Mouse (Mus musculus) liver, postnatal 0 days (tissue): ENCODE results near the gene Clps. TPM values are rescaled to one million over a fixed set of nuclear protein-coding genes. Genes with fewer than 3 reads are reported as not detected.

ENCODE experiments used
- ATAC-seq: fragments of 200-750 bp; cut with Nextera tagmentation; 2 replicates; pipeline ENCODE4 v1.8.0; 2017; ENCODE audit warnings: mild to moderate bottlenecking, moderate library complexity
- DNase-seq: peaks from one replicate; pipeline ENCODE4 v3.0.0-alpha.2; 2016
- H3K27ac ChIP-seq: fragments of 300-500 bp; sonication (generic); 2 replicates; pipeline ENCODE4 v1.5.1; 2014; ENCODE audit warnings: antibody characterized with exemption, moderate library complexity, mild to moderate bottlenecking, low read depth
- H3K27me3 ChIP-seq: fragments of 300-500 bp; sonication (generic); 2 replicates; pipeline ENCODE4 v1.6.1; 2014; ENCODE audit warnings: low read length, control low read depth, mixed read lengths; ENCODE audit not compliant: insufficient read depth
- H3K36me3 ChIP-seq: fragments of 300-500 bp; sonication (generic); replicated peaks from 2 replicates; pipeline ENCODE4 v1.6.1; 2014; ENCODE audit warnings: mild to moderate bottlenecking, control low read depth, low read length, moderate library complexity, mixed read lengths; ENCODE audit not compliant: insufficient read depth
- H3K4me1 ChIP-seq: fragments of 300-500 bp; sonication (generic); 2 replicates; pipeline ENCODE4 v1.6.1; 2014; ENCODE audit warnings: antibody characterized with exemption, mild to moderate bottlenecking, control low read depth; ENCODE audit not compliant: insufficient read depth
- H3K4me2 ChIP-seq: fragments of 300-500 bp; sonication (generic); 2 replicates; pipeline ENCODE4 v1.6.1; 2014; ENCODE audit warnings: low read depth, mild to moderate bottlenecking, low read length, moderate library complexity, mixed read lengths
- H3K4me3 ChIP-seq: fragments of 300-500 bp; sonication (generic); 2 replicates; pipeline ENCODE4 v1.5.1; 2014; ENCODE audit warnings: low read depth, low read length
- H3K9ac ChIP-seq: fragments of 300-500 bp; sonication (generic); replicated peaks from 2 replicates; pipeline ENCODE4 v1.6.1; 2014; ENCODE audit warnings: mild to moderate bottlenecking, moderate library complexity
- H3K9me3 ChIP-seq: fragments of 300-500 bp; sonication (generic); 2 replicates; pipeline ENCODE4 v1.6.1; 2016; ENCODE audit warnings: mild to moderate bottlenecking, control low read depth, low read length, mixed read lengths
- CTCF ChIP-seq: sonication (generic); IDR thresholded peaks from 2 replicates; pipeline ENCODE4 v1.5.1; 2016; ENCODE audit warnings: antibody characterized with exemption, low read depth
- EP300 ChIP-seq: IDR thresholded peaks from 2 replicates; pipeline ENCODE4 v1.6.1; 2016; ENCODE audit warnings: antibody characterized with exemption, low read depth, mild to moderate bottlenecking
- WGBS: fragments of 180-500 bp; shearing (Covaris S2); extraction: QIAGEN DNeasy Blood & Tissue Kit; methylation state at CpG from one replicate; pipeline ENCODE4 v1.1.7; 2014; ENCODE audit not compliant: insufficient replicate concordance; 5-methylcytosine and 5-hydroxymethylcytosine counted together
- polyA plus RNA-seq: library from polyadenylated mRNA; unstranded; fragments of >200 nt; fragmentation: Nextera tagmentation; extraction: Ambion mirVana; gene quantifications from 2 replicates; pipeline ENCODE4 v1.2.1, GENCODE M21; 2015

Gene Clps
- polyA plus RNA-seq, 1 experiment from 2014 or later: 1.2 TPM

DNA sequence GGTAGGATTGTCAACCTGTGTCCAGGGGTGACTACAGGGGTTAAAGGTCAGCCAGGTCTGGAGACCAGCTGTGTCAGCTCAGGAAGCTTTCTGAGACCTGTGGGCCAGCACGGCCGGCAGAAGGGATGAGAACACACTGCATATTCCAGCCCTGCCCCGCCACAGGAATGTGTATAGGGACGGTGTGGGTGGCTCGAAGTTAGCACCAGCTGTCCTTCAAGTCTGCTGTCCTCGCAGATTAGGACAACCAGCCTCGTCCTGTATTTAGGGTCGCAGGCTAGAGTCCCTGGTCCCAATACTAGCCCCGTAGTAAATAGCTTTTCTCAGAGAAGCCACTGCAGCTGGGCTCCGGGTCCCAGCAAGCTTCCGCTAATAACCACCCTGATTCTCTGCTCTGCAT, 12.0 kb downstream of the Clps start:
- Histone ChIP-seq H3K4me2 (no peak overlapping the region), H3K27me3 (no peaks in the 10 kb centered on the region), H3K27ac (no peak overlapping the region), H3K9ac (no peak overlapping the region), H3K4me3 (no peak overlapping the region), H3K4me1 (no peaks in the 10 kb centered on the region), H3K9me3 (no peaks in the 10 kb centered on the region), H3K36me3 (no peaks in the 10 kb centered on the region)
- DNase-seq (no peak), ATAC-seq (no peak)
- no peak for TF ChIP-seq EP300
- no peak for TF ChIP-seq CTCF
- WGBS: 70% methylated on average over 11 of the region's 11 CpGs

DNA sequence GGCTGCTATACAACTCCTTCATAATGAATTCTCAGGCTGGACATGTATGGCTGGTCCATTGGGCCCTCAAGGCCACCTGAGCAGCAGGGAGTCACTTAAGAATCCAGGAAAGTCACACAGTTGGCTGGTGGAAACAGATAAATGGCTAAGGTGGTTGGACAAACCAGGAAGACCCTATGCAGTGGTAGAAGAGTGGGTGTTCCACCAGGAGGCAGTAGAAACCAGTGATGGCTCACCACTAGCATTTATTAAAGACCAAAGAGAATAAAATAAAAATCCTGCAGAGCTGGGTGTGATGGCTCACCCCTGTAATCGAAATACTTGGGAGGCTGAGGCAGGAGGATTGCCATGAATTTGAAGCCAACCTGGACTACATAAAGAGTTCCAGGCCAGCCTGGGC, 13.6 kb downstream of the Clps start:
- H3K4me2 ChIP-seq: no peak overlapping the region
- H3K9ac ChIP-seq: no peak overlapping the region
- no peak for TF ChIP-seq EP300
- no peak for TF ChIP-seq CTCF
- H3K4me1 ChIP-seq: no peaks in the 10 kb centered on the region
- no peak overlapping the region for H3K27ac ChIP-seq
- DNase-seq: no peak
- no peak for ATAC-seq
- 75% methylated on average over 1 of the region's 1 CpGs for WGBS
- no peaks in the 10 kb centered on the region for H3K36me3 ChIP-seq
- no peak overlapping the region for H3K4me3 ChIP-seq
- no peaks in the 10 kb centered on the region for H3K9me3 ChIP-seq
- H3K27me3 ChIP-seq: no peaks in the 10 kb centered on the region

DNA sequence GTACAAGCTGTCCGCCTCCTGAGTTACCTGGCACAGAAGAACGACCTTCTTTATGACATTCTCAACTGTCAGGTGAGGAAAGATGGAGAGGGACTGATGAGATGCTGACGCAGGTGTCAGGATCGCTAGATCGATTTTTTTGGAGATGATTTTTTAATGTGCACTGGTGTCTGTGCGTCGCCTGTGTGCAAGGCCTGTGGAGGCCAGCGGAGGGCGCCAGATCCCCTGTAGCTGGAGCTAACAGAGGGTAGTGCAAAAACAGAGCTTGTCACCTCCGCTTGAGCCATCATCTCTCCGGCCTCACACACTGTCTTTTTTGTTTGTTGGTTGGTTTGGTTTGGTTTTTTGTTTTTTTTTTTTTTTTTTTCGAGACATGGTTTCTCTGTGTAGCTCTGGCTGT, 22.7 kb downstream of the Clps start:
- no peaks in the 10 kb centered on the region for H3K4me1 ChIP-seq
- H3K36me3 ChIP-seq: no peaks in the 10 kb centered on the region
- no peak overlapping the region for H3K9ac ChIP-seq
- no peaks in the 10 kb centered on the region for H3K27me3 ChIP-seq
- no peak overlapping the region for H3K27ac ChIP-seq
- DNase-seq: no peak
- peaks cover 5% of the 10 kb centered on the region; the same call in 1 of the 2 replicates for H3K9me3 ChIP-seq
- no peak for ATAC-seq
- WGBS: 47% methylated on average over 12 of the region's 12 CpGs
- no peak overlapping the region for H3K4me2 ChIP-seq
- TF ChIP-seq EP300 (no peak), CTCF (0 out of 2 replicates have a peak, but pooled peaks have one; percentile 20)
- no peak overlapping the region for H3K4me3 ChIP-seq

DNA sequence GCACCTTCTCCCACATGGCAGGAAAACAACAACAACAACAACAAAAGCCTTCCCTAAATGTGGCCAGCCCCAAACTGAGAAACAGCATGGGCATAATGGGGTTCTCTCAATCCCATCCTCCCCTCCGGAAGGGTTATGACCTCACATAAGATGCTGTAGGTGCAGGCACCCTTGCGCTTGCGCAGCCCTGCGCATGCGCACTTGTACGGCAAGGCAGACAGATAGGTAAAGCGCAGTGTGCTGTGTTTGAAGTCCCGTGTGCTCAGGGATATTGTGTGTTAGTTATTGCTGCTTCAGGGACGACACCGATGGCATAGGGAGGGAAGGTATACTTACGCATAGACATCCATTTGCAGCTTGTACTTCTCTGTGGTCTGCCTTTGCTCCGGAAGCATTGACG, 27.2 kb downstream of the Clps start:
- 85% methylated on average over 13 of the region's 13 CpGs for WGBS
- no peaks in the 10 kb centered on the region for H3K36me3 ChIP-seq

DNA sequence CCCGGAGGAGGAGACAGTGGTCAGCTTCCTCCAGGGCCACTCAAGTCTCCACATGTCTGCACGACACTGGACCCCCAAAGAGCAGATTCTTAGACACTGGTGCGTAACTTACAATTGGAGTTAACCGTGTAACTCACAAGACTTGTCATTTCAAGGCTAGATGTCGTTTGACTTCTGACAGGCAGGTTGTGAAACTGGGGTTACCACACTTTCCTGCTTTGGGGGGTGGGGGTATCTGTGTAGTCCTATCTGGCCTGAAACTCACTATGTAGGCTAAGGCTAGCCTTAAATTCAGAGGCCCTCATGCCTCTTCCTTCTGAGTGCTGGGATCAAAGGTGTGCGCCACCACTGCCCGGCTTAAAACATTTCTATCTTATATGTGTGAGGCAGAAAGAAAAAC, 28.0 kb downstream of the Clps start:
- no peaks in the 10 kb centered on the region for H3K9me3 ChIP-seq
- H3K36me3 ChIP-seq: no peaks in the 10 kb centered on the region
- peak overlapping the region; percentile 30; the same call in 1 of the 2 replicates for H3K4me2 ChIP-seq
- WGBS: 57% methylated on average over 7 of the region's 7 CpGs
- peaks cover 8% of the 10 kb centered on the region for H3K4me1 ChIP-seq
- DNase-seq (no peak), ATAC-seq (no peak)
- TF ChIP-seq EP300: no peak
- no peak for TF ChIP-seq CTCF
- H3K27me3 ChIP-seq: no peaks in the 10 kb centered on the region
- no peak overlapping the region for H3K9ac ChIP-seq
- H3K4me3 ChIP-seq: no peak overlapping the region
- no peak overlapping the region for H3K27ac ChIP-seq

More for the DNA sequence above, 27.2 kb downstream of the Clps start:
- H3K9ac ChIP-seq: no peak overlapping the region
- no peaks in the 10 kb centered on the region for H3K27me3 ChIP-seq
- H3K4me3 ChIP-seq: no peak overlapping the region
- ATAC-seq: no peak
- peaks cover 5% of the 10 kb centered on the region; the same call in 1 of the 2 replicates for H3K4me1 ChIP-seq
- no peak for TF ChIP-seq CTCF
- TF ChIP-seq EP300: no peak
- H3K4me2 ChIP-seq: no peak overlapping the region
- H3K9me3 ChIP-seq: no peaks in the 10 kb centered on the region
- no peak overlapping the region for H3K27ac ChIP-seq
- no peak for DNase-seq

DNA sequence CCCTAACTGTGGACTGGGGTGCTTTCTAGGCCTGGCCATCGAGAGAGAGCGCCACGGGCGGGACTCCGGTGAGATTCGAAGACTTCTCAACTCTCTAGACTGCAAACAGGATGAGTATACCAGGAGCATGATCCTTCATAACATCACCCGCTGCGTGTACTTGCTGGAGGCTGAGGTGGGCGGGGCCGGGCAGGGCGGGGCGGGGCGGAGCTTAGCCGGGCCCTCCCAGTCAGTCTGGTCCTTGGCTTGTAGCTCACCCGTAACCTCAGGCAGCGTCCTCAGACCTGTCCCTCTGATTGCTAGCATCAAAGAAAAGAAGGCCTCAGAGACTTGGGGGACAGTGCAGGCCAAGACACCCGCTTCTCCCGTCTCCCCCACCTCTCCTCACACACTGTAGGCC, 28.6 kb downstream of the Clps start:
- Histone ChIP-seq H3K27ac (no peak overlapping the region), H3K9me3 (no peaks in the 10 kb centered on the region), H3K36me3 (no peaks in the 10 kb centered on the region), H3K9ac (no peak overlapping the region), H3K4me2 (peak overlapping the region; percentile 30), H3K27me3 (no peaks in the 10 kb centered on the region), H3K4me3 (no peak overlapping the region), H3K4me1 (peaks cover 14% of the 10 kb centered on the region)
- TF ChIP-seq EP300 (no peak), CTCF (no peak)
- peak; percentile 28; the same call in 1 of the 2 replicates for ATAC-seq
- WGBS: 24% methylated on average over 18 of the region's 18 CpGs
- peak; percentile 70 for DNase-seq

DNA sequence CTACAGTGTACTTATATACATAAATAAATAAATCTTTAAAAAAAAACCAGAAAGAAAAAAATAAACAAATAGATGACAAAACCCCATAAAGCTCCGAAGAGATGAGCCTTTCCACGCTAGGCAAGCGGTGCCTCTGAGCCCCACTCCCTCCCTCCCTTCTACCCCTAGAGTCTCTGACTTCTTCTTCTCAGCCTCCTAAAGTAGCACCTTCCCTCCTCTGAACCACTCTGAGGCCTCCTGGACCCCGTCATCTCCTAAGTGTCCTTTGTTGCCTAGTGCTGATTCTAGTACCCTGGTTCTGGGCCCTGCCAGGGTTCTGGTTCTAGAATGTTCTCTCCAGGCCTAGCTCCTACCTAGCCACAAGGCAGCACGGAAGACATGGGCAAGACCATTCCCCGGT, 30.1 kb downstream of the Clps start, which contains the start of gene Armc12:
TSS of gene Armc12 (plus strand) at position 301 of the 400 bp plus-strand sequence.
- Histone ChIP-seq H3K9me3 (no peaks in the 10 kb centered on the region), H3K4me3 (no peak within 1 kb of the TSS), H3K4me1 (peaks cover 14% of the 10 kb centered on the region), H3K9ac (no peak within 1 kb of the TSS), H3K27ac (no peak within 1 kb of the TSS), H3K27me3 (no peaks in the 10 kb centered on the region), H3K4me2 (no peak within 1 kb of the TSS), H3K36me3 (no peaks in the 10 kb centered on the region)
- ATAC-seq: no peak
- no peak for DNase-seq
- 74% methylated on average over 6 of the region's 6 CpGs for WGBS
- no peak for TF ChIP-seq CTCF
- no peak for TF ChIP-seq EP300
